Mouse (Mus musculus) MEL (cell line): ENCODE measurements around the gene Tmem190. TPM values are rescaled to one million over a fixed set of nuclear protein-coding genes. Genes with fewer than 3 reads are reported as not detected.
A peak's percentile ranks its signal among the peaks of the same experiment; 100 is the strongest.

ENCODE experiments used
- DNase-seq: peaks from one replicate; pipeline ENCODE4 v3.0.0; 2011; ENCODE audit warnings: low read depth, low spot score
- H3K27ac ChIP-seq: 2 replicates; pipeline ENCODE4 v1.5.1; 2012; ENCODE audit warnings: low read depth, mild to moderate bottlenecking, control low read depth, low read length, moderate library complexity; ENCODE audit not compliant: control insufficient read depth
- H3K27me3 ChIP-seq, 2 experiments: fragments of 150-350 bp in 1 of 2; sonication (generic) in 1 of 2; 2 replicates each; pipeline ENCODE4 v1.6.1; 2012; ENCODE audit warnings: low read length in 2 of 2, mild to moderate bottlenecking in 2 of 2, improper control_type of control experiment in 1 of 2, moderate library complexity in 1 of 2; ENCODE audit not compliant: insufficient read depth in 2 of 2, control insufficient read depth in 1 of 2
- H3K36me3 ChIP-seq, 2 experiments: 2 replicates each; pipeline ENCODE4 v1.6.1; 2012 to 2014; ENCODE audit warnings: low read length in 2 of 2, improper control_type of control experiment in 1 of 2, inconsistent platforms in 1 of 2, mild to moderate bottlenecking in 1 of 2; ENCODE audit not compliant: insufficient read depth in 2 of 2, control insufficient read depth in 1 of 2
- H3K4me1 ChIP-seq, 2 experiments: fragments of 150-350 bp in 1 of 2; sonication (generic) in 1 of 2; 2 replicates each; pipeline ENCODE4 v1.6.1; 2012; ENCODE audit warnings: low read length in 2 of 2, improper control_type of control experiment in 1 of 2, mild to moderate bottlenecking in 1 of 2; ENCODE audit not compliant: insufficient read depth in 2 of 2, control insufficient read depth in 1 of 2
- H3K4me3 ChIP-seq, 2 experiments: fragments of 150-350 bp in 1 of 2; sonication (generic) in 1 of 2; 2 replicates each; pipeline ENCODE4 v1.5.1; 2012; ENCODE audit warnings: low read depth in 2 of 2, low read length in 2 of 2, mild to moderate bottlenecking in 2 of 2, moderate library complexity in 2 of 2, control low read depth in 1 of 2, improper control_type of control experiment in 1 of 2; ENCODE audit not compliant: control insufficient read depth in 1 of 2, insufficient read depth in 1 of 2
- H3K79me2 ChIP-seq: 2 replicates; pipeline ENCODE4 v1.6.1; 2012; ENCODE audit warnings: mild to moderate bottlenecking, low read length, moderate library complexity; ENCODE audit not compliant: control insufficient read depth, poor library complexity, insufficient read depth
- H3K9ac ChIP-seq: 2 replicates; pipeline ENCODE4 v1.6.1; 2012; ENCODE audit warnings: low read depth, mild to moderate bottlenecking, control low read depth, low read length, moderate library complexity; ENCODE audit not compliant: control insufficient read depth, poor library complexity, severe bottlenecking
- H3K9me3 ChIP-seq: fragments of 150-350 bp; sonication (generic); replicated peaks from 2 replicates; pipeline ENCODE4 v1.6.1; 2012; ENCODE audit warnings: mild to moderate bottlenecking, low read length, improper control_type of control experiment, moderate library complexity; ENCODE audit not compliant: insufficient read depth
- BHLHE40 ChIP-seq: IDR thresholded peaks from 2 replicates; pipeline ENCODE4 v1.6.1; 2012; ENCODE audit warnings: low read depth, mild to moderate bottlenecking, inconsistent platforms, low read length, improper control_type of control experiment, borderline replicate concordance
- CHD1 ChIP-seq: IDR thresholded peaks from 2 replicates; pipeline ENCODE4 v1.6.1; 2012; ENCODE audit warnings: low read depth, mild to moderate bottlenecking, inconsistent platforms, low read length, improper control_type of control experiment
- CHD2 ChIP-seq: IDR thresholded peaks from 2 replicates; pipeline ENCODE4 v1.6.1; 2011; ENCODE audit warnings: low read length, improper control_type of control experiment
- CTCF ChIP-seq, 3 experiments: IDR thresholded peaks in 2 of 3; conservative IDR thresholded peaks in 1 of 3; 2 replicates each; pipeline ENCODE4 v1.5.1; 2011 to 2012; ENCODE audit warnings: low read length in 3 of 3, low read depth in 2 of 3, mild to moderate bottlenecking in 2 of 3, improper control_type of control experiment in 1 of 3, inconsistent platforms in 1 of 3, mixed read lengths in 1 of 3, moderate library complexity in 1 of 3; ENCODE audit not compliant: control insufficient read depth in 1 of 3, insufficient read depth in 1 of 3, poor library complexity in 1 of 3, severe bottlenecking in 1 of 3
- GABPA ChIP-seq: IDR thresholded peaks from 2 replicates; pipeline ENCODE4 v1.6.1; 2012; ENCODE audit warnings: low read depth, mild to moderate bottlenecking, inconsistent platforms, low read length, improper control_type of control experiment, moderate library complexity
- GATA1 ChIP-seq: IDR thresholded peaks from 2 replicates; pipeline ENCODE4 v1.6.1; 2011; ENCODE audit warnings: low read depth, low read length, improper control_type of control experiment
- HCFC1 ChIP-seq: IDR thresholded peaks from 2 replicates; pipeline ENCODE4 v1.6.1; 2012; ENCODE audit warnings: low read depth, mild to moderate bottlenecking, inconsistent platforms, low read length, improper control_type of control experiment, moderate library complexity
- JUND ChIP-seq: IDR thresholded peaks from 2 replicates; pipeline ENCODE4 v1.6.1; 2011; ENCODE audit warnings: low read depth, mild to moderate bottlenecking, improper control_type of control experiment, low read length
- MAFK ChIP-seq: IDR thresholded peaks from 2 replicates; pipeline ENCODE4 v1.6.1; 2011; ENCODE audit warnings: low read depth, mild to moderate bottlenecking, low read length, improper control_type of control experiment, borderline replicate concordance
- MAZ ChIP-seq: IDR thresholded peaks from 2 replicates; pipeline ENCODE4 v1.6.1; 2012; ENCODE audit warnings: low read depth, mild to moderate bottlenecking, inconsistent platforms, low read length, improper control_type of control experiment
- MEF2A ChIP-seq: IDR thresholded peaks from 2 replicates; pipeline ENCODE4 v1.6.1; 2014; ENCODE audit warnings: low read depth, mild to moderate bottlenecking, inconsistent platforms, low read length, improper control_type of control experiment; ENCODE audit not compliant: poor library complexity, insufficient replicate concordance, severe bottlenecking; ENCODE audit errors: extremely low read depth
- MXI1 ChIP-seq: IDR thresholded peaks from 2 replicates; pipeline ENCODE4 v1.6.1; 2011; ENCODE audit warnings: mild to moderate bottlenecking, low read depth, low read length, improper control_type of control experiment
- MYB ChIP-seq: IDR thresholded peaks from 2 replicates; pipeline ENCODE4 v1.6.1; 2011; ENCODE audit warnings: mild to moderate bottlenecking, low read depth, low read length, improper control_type of control experiment
- MYC ChIP-seq: IDR thresholded peaks from 2 replicates; pipeline ENCODE4 v1.6.1; 2011; ENCODE audit warnings: low read depth, mild to moderate bottlenecking, low read length, improper control_type of control experiment, moderate library complexity
- NELFE ChIP-seq: IDR thresholded peaks from 2 replicates; pipeline ENCODE4 v1.6.1; 2011; ENCODE audit warnings: low read depth, low read length, improper control_type of control experiment
- NRF1 ChIP-seq: IDR thresholded peaks from 2 replicates; pipeline ENCODE4 v1.6.1; 2014; ENCODE audit warnings: low read depth, mild to moderate bottlenecking, inconsistent platforms, low read length, improper control_type of control experiment, moderate library complexity; ENCODE audit not compliant: poor library complexity, insufficient read depth, severe bottlenecking
- POLR2A ChIP-seq, 2 experiments: IDR thresholded peaks; 2 replicates each; pipeline ENCODE4 v1.6.1; 2011 to 2012; ENCODE audit warnings: low read length in 2 of 2, mild to moderate bottlenecking in 2 of 2, control low read depth in 1 of 2, improper control_type of control experiment in 1 of 2, low read depth in 1 of 2, moderate library complexity in 1 of 2; ENCODE audit not compliant: control insufficient read depth in 1 of 2, insufficient read depth in 1 of 2, poor library complexity in 1 of 2
- POLR2AphosphoS2 ChIP-seq: IDR thresholded peaks from 2 replicates; pipeline ENCODE4 v1.6.1; 2011; ENCODE audit warnings: low read length, improper control_type of control experiment
- POLR2AphosphoS5 ChIP-seq: IDR thresholded peaks from 2 replicates; pipeline ENCODE4 v1.6.1; 2012; ENCODE audit warnings: low read depth, borderline replicate concordance, mild to moderate bottlenecking, inconsistent platforms, low read length, moderate library complexity, mixed read lengths
- RCOR1 ChIP-seq: IDR thresholded peaks from 2 replicates; pipeline ENCODE4 v1.6.1; 2012; ENCODE audit warnings: low read depth, mild to moderate bottlenecking, inconsistent platforms, low read length, improper control_type of control experiment
- SIN3A ChIP-seq: IDR thresholded peaks from 2 replicates; pipeline ENCODE4 v1.6.1; 2012; ENCODE audit warnings: low read length, improper control_type of control experiment, inconsistent platforms
- SMC3 ChIP-seq: IDR thresholded peaks from 2 replicates; pipeline ENCODE4 v1.6.1; 2011; ENCODE audit warnings: low read depth, low read length, improper control_type of control experiment
- TAL1 ChIP-seq: IDR thresholded peaks from 2 replicates; pipeline ENCODE4 v1.6.1; 2012; ENCODE audit warnings: mild to moderate bottlenecking, inconsistent platforms, low read length, moderate library complexity, mixed read lengths
- TBP ChIP-seq: IDR thresholded peaks from 2 replicates; pipeline ENCODE4 v1.8.0; 2011; ENCODE audit warnings: low read depth, low read length, improper control_type of control experiment
- TCF12 ChIP-seq: IDR thresholded peaks from 2 replicates; pipeline ENCODE4 v1.6.1; 2014; ENCODE audit warnings: low read depth, mild to moderate bottlenecking, inconsistent platforms, low read length, improper control_type of control experiment, moderate library complexity
- UBTF ChIP-seq: IDR thresholded peaks from 2 replicates; pipeline ENCODE4 v1.6.1; 2012; ENCODE audit warnings: low read depth, mild to moderate bottlenecking, inconsistent platforms, low read length, improper control_type of control experiment, moderate library complexity, borderline replicate concordance; ENCODE audit not compliant: insufficient read depth
- USF1 ChIP-seq: IDR thresholded peaks from 2 replicates; pipeline ENCODE4 v1.6.1; 2014; ENCODE audit warnings: low read depth, mild to moderate bottlenecking, inconsistent platforms, low read length, improper control_type of control experiment, moderate library complexity
- ZC3H11A ChIP-seq: IDR thresholded peaks from 2 replicates; pipeline ENCODE4 v1.6.1; 2012; ENCODE audit warnings: low read depth, mild to moderate bottlenecking, inconsistent platforms, low read length, improper control_type of control experiment
- ZKSCAN1 ChIP-seq: IDR thresholded peaks from 2 replicates; pipeline ENCODE4 v1.6.1; 2012; ENCODE audit warnings: low read depth, mild to moderate bottlenecking, inconsistent platforms, low read length, improper control_type of control experiment, moderate library complexity
- ZNF384 ChIP-seq: IDR thresholded peaks from 2 replicates; pipeline ENCODE4 v1.6.1; 2012; ENCODE audit warnings: low read depth, mild to moderate bottlenecking, inconsistent platforms, low read length, improper control_type of control experiment
- polyA plus RNA-seq, 2 experiments: library from polyadenylated mRNA; stranded (reverse) in 1 of 2; unstranded in 1 of 2; fragments of >175 nt in 1 of 2; fragments of >200 nt in 1 of 2; gene quantifications; 2 replicates each; pipeline versions ENCODE4 v1.2.1 to v1.2.4; 2012; ENCODE audit warnings: low replicate concordance in 2 of 2, low read depth in 1 of 2; ENCODE audit not compliant: insufficient read length in 2 of 2, insufficient read depth in 1 of 2, missing spikeins in 1 of 2
- total RNA-seq: library from RNA; depleted of rRNA; stranded (reverse); fragments of 300-350 nt; gene quantifications from 2 replicates; pipeline ENCODE4 v1.2.3, GENCODE M21; 2012

Gene Tmem190
- total and polyA plus RNA-seq, 3 experiments = 1.6 TPM; not detected in 2

DNA sequence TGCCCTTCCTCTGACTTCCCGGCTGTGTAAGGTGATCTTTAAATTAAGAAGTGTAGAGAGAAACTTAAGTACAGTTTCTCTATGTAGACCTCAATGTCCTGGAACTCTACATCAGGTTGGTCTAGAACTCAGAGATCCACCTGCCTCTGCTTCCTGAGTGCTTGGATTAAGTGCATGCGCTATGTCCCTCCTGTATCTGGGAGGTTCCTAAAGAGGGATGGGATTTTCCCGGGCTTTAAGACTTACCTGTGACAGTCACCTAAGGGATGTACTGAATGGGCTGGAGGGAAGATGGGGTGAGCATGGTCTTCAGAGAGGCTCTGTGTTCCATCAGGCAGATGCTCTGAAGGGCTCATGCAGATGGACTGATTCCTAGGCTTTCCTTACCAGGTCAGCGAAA lies 10.9 kb downstream of the Tmem190 start:
- TF ChIP-seq SMC3 = no peak
- TF ChIP-seq MAZ = no peak
- TF ChIP-seq SIN3A = no peak; the same call in 1 of the 2 replicates
- TF ChIP-seq NRF1 = no peak
- no peak for TF ChIP-seq TBP
- no peak for TF ChIP-seq BHLHE40
- Histone ChIP-seq H3K27ac (peak overlapping the region; percentile 84), H3K4me1 (peaks cover 0 to 12% of the 10 kb centered on the region in 2 experiments; a peak in 3 of 4 replicates), H3K79me2 (peaks cover 29% of the 10 kb centered on the region), H3K4me3 (peak overlapping the region; percentile 86 to 96), H3K9me3 (no peaks in the 10 kb centered on the region), H3K27me3 (no peaks in the 10 kb centered on the region), H3K36me3 (peaks cover 9 to 10% of the 10 kb centered on the region in 2 experiments), H3K9ac (peak overlapping the region; percentile 93)
- DNase-seq = peak; percentile 52

DNA sequence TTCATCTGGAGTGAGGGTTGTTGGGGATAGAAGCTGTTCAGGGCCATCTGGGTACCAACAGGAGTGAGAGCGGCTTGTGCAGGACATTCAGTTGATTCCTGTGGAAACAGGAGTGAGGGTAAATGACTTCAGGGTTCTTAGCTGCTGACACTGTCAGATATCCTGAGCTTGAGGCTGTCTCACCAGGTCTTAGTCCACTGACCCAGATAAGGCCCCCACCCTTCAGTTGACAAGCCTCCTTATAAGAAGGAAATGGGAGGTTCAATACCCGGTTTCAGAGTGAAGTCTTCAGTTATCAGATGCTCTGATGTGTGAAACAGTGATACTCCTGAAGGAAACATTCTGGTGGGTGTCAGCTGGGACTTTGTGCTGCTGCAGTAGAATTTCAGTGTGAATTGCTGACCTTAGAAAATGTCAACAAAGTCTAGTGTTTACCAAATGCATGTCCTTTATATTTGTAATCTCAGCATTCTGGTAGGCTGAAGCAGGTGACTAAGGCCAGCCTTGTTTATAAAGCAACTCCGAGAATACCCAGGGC lies 12.0 kb downstream of the Tmem190 start:
- Histone ChIP-seq H3K4me1 (peaks cover 0 to 11% of the 10 kb centered on the region in 2 experiments; a peak in 3 of 4 replicates), H3K9me3 (no peaks in the 10 kb centered on the region), H3K27ac (peak overlapping the region; percentile 84), H3K9ac (peak overlapping the region; percentile 93), H3K4me3 (peak overlapping the region; percentile 86 to 96), H3K27me3 (no peaks in the 10 kb centered on the region), H3K36me3 (peaks cover 9 to 10% of the 10 kb centered on the region in 2 experiments), H3K79me2 (peaks cover 24% of the 10 kb centered on the region)
- DNase-seq = peak; percentile 69
- TF ChIP-seq SIN3A (peak; percentile 34; the same call in 1 of the 2 replicates), MXI1 (no peak), ZKSCAN1 (no peak), MEF2A (no peak), MYC (0 out of 2 replicates have a peak, but pooled peaks have one; percentile 21), NELFE (no peak), MAFK (no peak), UBTF (no peak), POLR2A (IDR thresholded peaks at IDR 0.05; ENCODE audit: control insufficient read depth in 1 of 2, insufficient read depth in 1 of 2, low read depth in 1 of 2, low read length in 2 of 2, poor library complexity in 1 of 2) (peak in 1 of 2 experiments; percentile 45; a peak in 1 of 4 replicates), NRF1 (no peak), CHD1 (0 out of 2 replicates have a peak, but pooled peaks have one; percentile 26), ZC3H11A (no peak), TCF12 (no peak), MAZ (0 out of 2 replicates have a peak, but pooled peaks have one; percentile 34), JUND (no peak), RCOR1 (no peak), TBP (0 out of 2 replicates have a peak, but pooled peaks have one; percentile 37), CHD2 (no peak), TAL1 (no peak), BHLHE40 (no peak), HCFC1 (no peak), MYB (no peak), GATA1 (no peak), GABPA (no peak), USF1 (no peak), CTCF (IDR thresholded peaks at IDR 0.05 in 2 of 3, conservative IDR thresholded peaks at IDR 0.05 in 1 of 3; ENCODE audit: control insufficient read depth in 1 of 3, insufficient read depth in 1 of 3, low read depth in 2 of 3, low read length in 3 of 3, poor library complexity in 1 of 3, severe bottlenecking in 1 of 3) (no peak), ZNF384 (no peak), POLR2AphosphoS2 (peak; percentile 68; the same call in 1 of the 2 replicates), POLR2AphosphoS5 (no peak)
